ENCODE assay signal across 26 mouse cellular contexts in the genomic region with DNA sequence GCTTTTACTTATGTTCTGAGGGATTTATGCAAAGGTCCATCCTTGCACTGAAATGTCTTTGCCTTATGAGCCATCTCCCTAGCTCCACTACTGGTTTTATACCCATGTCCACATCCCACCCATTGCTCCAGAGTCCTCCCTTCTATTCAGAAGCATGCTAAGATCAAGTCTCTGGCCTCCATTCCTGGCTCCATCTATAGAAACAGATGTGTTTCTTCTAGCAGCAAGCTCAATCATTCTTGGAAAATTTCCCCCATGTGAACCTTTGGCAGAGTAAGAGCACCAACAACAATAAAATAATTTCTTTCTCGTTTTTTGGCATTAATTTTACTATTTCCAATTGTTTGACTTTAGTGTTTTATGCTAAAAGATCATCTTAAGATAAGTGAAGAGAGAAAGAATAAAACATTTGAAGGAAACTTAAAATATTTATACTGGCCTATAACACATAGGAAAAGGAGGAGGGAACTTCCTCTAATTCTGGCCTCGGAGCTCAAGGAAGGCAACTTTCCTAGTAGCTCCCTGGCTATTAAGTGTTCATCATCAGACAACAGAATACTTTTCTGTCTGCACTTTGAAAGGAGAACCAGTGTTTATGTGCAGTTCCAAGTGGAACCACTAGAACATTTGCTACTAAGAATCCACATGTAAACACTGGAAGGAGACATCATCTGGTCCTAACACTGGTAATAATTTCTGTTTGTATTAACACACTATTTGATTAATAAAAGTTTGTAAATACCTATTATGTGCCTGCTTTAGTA.
DNase-seq lines count a peak whose midpoint lies in the region; ATAC-seq and TF ChIP-seq lines count a peak whose summit lies in the region.
"Had no signal": no experiment of that assay in that cellular context is flagged by ENCODE, and none has a peak within 500 bp of the region (broad histone marks: within the 10 kb centered on the region; RNA-seq: fewer than 3 reads in every experiment).

No protein-coding gene starts in this region.

- no peak for ATAC-seq in heart, postnatal 0 days (ENCODE audit: insufficient read depth, low read depth)
- ATAC-seq in lung, embryonic 16.5 days (ENCODE audit: low read depth) = peak; percentile 85
- no peak for ATAC-seq in stomach, postnatal 0 days (ENCODE audit: low FRiP score, low TSS enrichment)
- ATAC-seq: activated CD4-positive, CD25-positive, alpha-beta regulatory T cell, adult 4 months; forebrain, embryonic 15.5 days had no signal

- H3K36me3 ChIP-seq in heart, postnatal 0 days (replicated peaks; ENCODE audit: control insufficient read depth, insufficient read depth, low read length) = no peaks in the 10 kb centered on the region
- H3K36me3 ChIP-seq in lung, embryonic 16.5 days (ENCODE audit: control insufficient read depth, insufficient read depth, low read length) = no peaks in the 10 kb centered on the region
- H3K36me3 ChIP-seq in stomach, postnatal 0 days (ENCODE audit: control insufficient read depth, insufficient read depth, low read length) = no peaks in the 10 kb centered on the region
- H3K36me3 ChIP-seq: embryonic facial prominence, embryonic 10.5 days; embryonic facial prominence, embryonic 13.5 days; forebrain, embryonic 12.5 days; forebrain, embryonic 15.5 days; heart, embryonic 10.5 days; heart, embryonic 13.5 days; hindbrain, embryonic 12.5 days had no signal

- no peak overlapping the region for H3K9ac ChIP-seq in heart, postnatal 0 days (replicated peaks; ENCODE audit: low read depth, low read length)
- H3K9ac ChIP-seq in lung, embryonic 16.5 days (ENCODE audit: low read length) = no peak overlapping the region
- H3K9ac ChIP-seq in stomach, postnatal 0 days (ENCODE audit: low read length) = no peak overlapping the region
- H3K9ac ChIP-seq: embryonic facial prominence, embryonic 13.5 days; forebrain, embryonic 12.5 days; forebrain, embryonic 15.5 days; heart, embryonic 13.5 days; hindbrain, embryonic 12.5 days had no signal

- no peak for TF ChIP-seq EP300 in heart, postnatal 0 days (IDR thresholded peaks at IDR 0.05; ENCODE audit: low read depth)
- TF ChIP-seq EP300 in stomach, postnatal 0 days (optimal IDR thresholded peaks at IDR 0.05) = no peak

- no peak overlapping the region for H3K4me3 ChIP-seq in heart, postnatal 0 days (ENCODE audit: low read depth, low read length)
- H3K4me3 ChIP-seq in layer of hippocampus, adult 2 months = no peak overlapping the region
- no peak overlapping the region for H3K4me3 ChIP-seq in lung, embryonic 16.5 days (ENCODE audit: low read length)
- no peak overlapping the region for H3K4me3 ChIP-seq in stomach, postnatal 0 days (ENCODE audit: low read depth, low read length)
- H3K4me3 ChIP-seq: embryonic facial prominence, embryonic 10.5 days; embryonic facial prominence, embryonic 13.5 days; erythroblast, embryonic 14.5 days; forebrain, embryonic 12.5 days; forebrain, embryonic 15.5 days; heart, adult 2 months; heart, embryonic 10.5 days; heart, embryonic 13.5 days; hindbrain, embryonic 12.5 days had no signal

- H3K4me1 ChIP-seq in heart, postnatal 0 days (ENCODE audit: control insufficient read depth, insufficient read depth) = no peaks in the 10 kb centered on the region
- H3K4me1 ChIP-seq in lung, embryonic 16.5 days (replicated peaks; ENCODE audit: control insufficient read depth, insufficient read depth, low read length) = no peaks in the 10 kb centered on the region; the same call in 1 of the 2 replicates
- H3K4me1 ChIP-seq in stomach, postnatal 0 days (replicated peaks; ENCODE audit: control insufficient read depth, insufficient read depth) = no peaks in the 10 kb centered on the region
- H3K4me1 ChIP-seq: embryonic facial prominence, embryonic 10.5 days; embryonic facial prominence, embryonic 13.5 days; forebrain, embryonic 15.5 days; heart, embryonic 10.5 days; heart, embryonic 13.5 days; hindbrain, embryonic 12.5 days had no signal

- DNase-seq in heart, postnatal 0 days (ENCODE audit: low spot score) = peak; percentile 8
- no peak for DNase-seq in heart, adult 11 months
- no peak for DNase-seq in layer of hippocampus, adult 2 months (ENCODE audit: low spot score in 2 of 2)
- DNase-seq in layer of hippocampus, adult 11-12 months (ENCODE audit: low spot score) = no peak
- no peak for DNase-seq in lung, postnatal 25 days (ENCODE audit: low spot score)
- no peak for DNase-seq in stomach, postnatal 0 days (ENCODE audit: low spot score)
- no peak for DNase-seq in neural tube, embryonic 10.5 days (ENCODE audit: extremely low spot score, low spot score)
- DNase-seq: adrenal gland, adult 8-10 months; adrenal gland, postnatal 25 days; cerebellum, adult 11-12 months; cerebellum, adult 8-10 months; cerebellum, postnatal 10 days; cerebellum, postnatal 36 days; embryo, embryonic 11 days; gastrocnemius, postnatal 25 days; heart, adult 2 months had no signal

- TF ChIP-seq CTCF in heart, postnatal 0 days (IDR thresholded peaks at IDR 0.05; ENCODE audit: low read depth) = no peak
- peak; percentile 37 for TF ChIP-seq CTCF in layer of hippocampus, adult 2 months (conservative IDR thresholded peaks at IDR 0.05)
- peak; percentile 48 for TF ChIP-seq CTCF in stomach, postnatal 0 days (IDR thresholded peaks at IDR 0.05; ENCODE audit: low read depth)

- no peaks in the 10 kb centered on the region for H3K9me3 ChIP-seq in heart, postnatal 0 days (replicated peaks; ENCODE audit: control insufficient read depth, low read length)
- no peaks in the 10 kb centered on the region for H3K9me3 ChIP-seq in lung, embryonic 16.5 days (ENCODE audit: control insufficient read depth, low read length)
- H3K9me3 ChIP-seq in stomach, postnatal 0 days (ENCODE audit: control insufficient read depth, low read length) = no peaks in the 10 kb centered on the region
- H3K9me3 ChIP-seq: embryonic facial prominence, embryonic 10.5 days; embryonic facial prominence, embryonic 13.5 days; forebrain, embryonic 12.5 days; forebrain, embryonic 15.5 days; heart, embryonic 10.5 days; heart, embryonic 13.5 days; hindbrain, embryonic 12.5 days had no signal

- 36% methylated on average over 2 of the region's 2 CpGs for WGBS in heart, postnatal 0 days
- 30% methylated on average over 2 of the region's 2 CpGs for WGBS in lung, embryonic 16.5 days
- 16% methylated on average over 2 of the region's 2 CpGs for WGBS in stomach, postnatal 0 days

- H3K27ac ChIP-seq in heart, postnatal 0 days (ENCODE audit: low read depth) = no peak overlapping the region
- no peak overlapping the region for H3K27ac ChIP-seq in layer of hippocampus, adult 2 months
- peak overlapping the region; percentile 36; the same call in 1 of the 2 replicates for H3K27ac ChIP-seq in lung, embryonic 16.5 days (ENCODE audit: low read length)
- H3K27ac ChIP-seq in stomach, postnatal 0 days (replicated peaks) = no peak overlapping the region
- H3K27ac ChIP-seq: embryonic facial prominence, embryonic 10.5 days; embryonic facial prominence, embryonic 13.5 days; forebrain, embryonic 12.5 days; forebrain, embryonic 15.5 days; heart, adult 2 months; heart, embryonic 10.5 days; heart, embryonic 13.5 days; hindbrain, embryonic 12.5 days had no signal

- H3K4me2 ChIP-seq in heart, postnatal 0 days (ENCODE audit: low read depth, low read length) = no peak overlapping the region
- no peak overlapping the region for H3K4me2 ChIP-seq in lung, embryonic 16.5 days (ENCODE audit: low read depth, low read length)
- H3K4me2 ChIP-seq in stomach, postnatal 0 days (replicated peaks; ENCODE audit: low read depth) = no peak overlapping the region
- H3K4me2 ChIP-seq: embryonic facial prominence, embryonic 13.5 days; forebrain, embryonic 12.5 days; forebrain, embryonic 15.5 days; heart, embryonic 13.5 days; hindbrain, embryonic 12.5 days had no signal

- no peaks in the 10 kb centered on the region for H3K27me3 ChIP-seq in heart, postnatal 0 days (ENCODE audit: control insufficient read depth, insufficient read depth, low read length)
- H3K27me3 ChIP-seq in lung, embryonic 16.5 days (ENCODE audit: control insufficient read depth, insufficient read depth, low read depth, low read length) = no peaks in the 10 kb centered on the region
- H3K27me3 ChIP-seq in stomach, postnatal 0 days (ENCODE audit: control insufficient read depth, insufficient read depth, low read length) = no peaks in the 10 kb centered on the region
- H3K27me3 ChIP-seq: embryonic facial prominence, embryonic 13.5 days; forebrain, embryonic 12.5 days; forebrain, embryonic 15.5 days; heart, embryonic 13.5 days; hindbrain, embryonic 12.5 days had no signal
